Mouse (Mus musculus): ENCODE results near the gene Olfr747. TPM values are rescaled to one million over a fixed set of nuclear protein-coding genes. Genes with fewer than 3 reads are reported as not detected.
"Not testable (repeated sequence)": the region's sequence is repeated elsewhere in the genome, so short reads cannot be mapped to it uniquely, and the experiment has no call there.

Olfr747 gene
- polyA plus RNA-seq (2012; rRNA removed) = not detected in 2 replicates

GRCm38 (mm10) chr14:50693106-50693505, at the start of gene Olfr747:
Gene Olfr747, minus strand, starts transcription at chr14:50693206.
- DNase-seq (ENCODE audit: extremely low spot score in 1 of 2, low spot score in 1 of 2) = no peak

DNA sequence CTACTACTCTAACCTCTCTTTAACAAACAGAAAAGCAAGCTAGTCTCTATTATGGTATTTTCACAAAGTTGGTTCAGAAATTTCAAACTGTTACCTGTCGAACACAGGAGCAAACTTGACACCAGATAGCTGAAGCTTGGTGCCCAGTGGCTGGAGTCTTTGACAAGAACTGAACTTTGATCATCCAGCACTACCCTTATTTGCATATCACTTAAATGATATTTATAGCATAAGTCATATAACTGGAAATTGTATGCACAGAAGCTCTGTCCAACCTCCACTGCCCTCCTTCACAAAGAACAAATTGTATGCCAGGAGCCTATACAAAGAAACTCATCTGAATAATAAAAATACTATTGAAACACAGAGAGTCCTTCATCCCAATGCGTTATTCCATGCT, 48.6 kb upstream of the Olfr747 start:
- DNase-seq (ENCODE audit: extremely low spot score in 1 of 2, low spot score in 1 of 2) = no peak

DNA sequence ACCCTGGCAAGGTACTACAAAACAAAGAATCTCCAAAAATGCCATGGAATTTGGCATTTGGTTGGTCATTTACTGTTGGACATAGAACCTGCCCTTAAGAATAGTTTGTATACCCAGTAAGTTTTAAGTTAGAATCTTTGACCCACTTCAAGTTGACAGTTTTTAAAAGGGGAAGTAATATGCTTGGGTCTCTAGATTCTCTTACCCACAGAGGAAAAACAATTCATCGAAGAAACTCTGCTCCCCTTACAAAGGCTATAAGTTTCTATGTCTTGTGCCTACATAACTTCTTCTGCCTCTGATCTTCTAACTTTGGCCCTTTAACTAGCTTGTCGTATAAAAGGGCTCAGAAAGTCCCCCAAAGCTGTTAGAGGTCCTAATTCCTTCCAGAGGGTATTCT, 47.3 kb upstream of the Olfr747 start:
- DNase-seq (ENCODE audit: extremely low spot score in 1 of 2, low spot score in 1 of 2) = no peak

- DNase-seq (ENCODE audit: extremely low spot score in 1 of 2, low spot score in 1 of 2) = not testable (repeated sequence)
These were observed 29.4 kb upstream of the Olfr747 start for GRCm38 (mm10) chr14:50722371-50722770.

DNA sequence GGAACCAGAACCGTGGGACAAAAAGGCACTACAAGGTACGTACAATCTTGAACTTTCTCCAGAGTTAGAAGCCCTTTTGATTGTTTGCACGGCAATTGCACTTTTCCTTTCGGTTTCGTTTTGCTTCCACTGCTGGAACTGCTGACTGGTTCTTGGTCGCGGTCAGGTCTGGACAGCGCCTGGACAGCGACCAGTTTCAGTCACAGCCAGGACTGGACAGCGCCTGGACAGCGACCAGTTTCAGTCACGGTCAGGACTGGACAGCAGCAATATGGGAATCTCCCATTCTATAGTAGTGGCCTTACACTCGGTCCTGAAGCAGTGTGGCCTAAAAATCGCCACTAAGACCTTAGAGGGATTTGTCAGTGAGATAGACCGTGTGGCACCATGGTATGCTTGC, 26.9 kb upstream of the Olfr747 start:
- DNase-seq (ENCODE audit: extremely low spot score in 1 of 2, low spot score in 1 of 2) = not testable (repeated sequence)

DNA sequence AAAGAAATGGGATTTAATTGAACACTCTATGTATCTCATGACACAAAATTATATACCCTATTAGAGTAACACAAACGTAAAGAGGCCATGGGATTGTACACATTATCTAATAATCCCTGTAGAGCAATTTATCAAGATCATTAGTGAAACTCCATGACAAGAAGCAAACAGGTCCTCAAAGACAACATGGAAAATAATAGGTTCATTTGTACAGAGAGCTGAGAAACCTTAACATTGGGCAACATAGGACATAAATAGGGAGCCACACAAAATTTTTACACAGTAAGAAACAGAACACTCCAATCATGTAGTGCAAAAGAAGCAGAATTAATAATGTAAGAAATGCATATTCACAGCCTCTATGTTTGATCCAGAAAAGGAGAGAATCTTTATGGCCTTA, 14.1 kb upstream of the Olfr747 start, which contains the start of gene Olfr748:
TSS of gene Olfr748 (plus strand) at position 301 of the 400 bp plus-strand sequence.
- no peak for DNase-seq (ENCODE audit: extremely low spot score in 1 of 2, low spot score in 1 of 2)

GRCm38 (mm10) chr14:50646783-50647182, 46.2 kb downstream of the Olfr747 start, which contains the start of gene Olfr746:
Gene Olfr746, plus strand, starts transcription at chr14:50647083.
- DNase-seq (ENCODE audit: extremely low spot score in 1 of 2, low spot score in 1 of 2) = no peak

GRCm38 (mm10) chr14:50639088-50639487, 53.9 kb downstream of the Olfr747 start, which contains the start of gene Olfr745:
Gene Olfr745, plus strand, starts transcription at chr14:50639388.
- no peak for DNase-seq (ENCODE audit: extremely low spot score in 1 of 2, low spot score in 1 of 2)

Other genes starting within 250 kb of the Olfr747 start
- gene Olfr740, start 247.7 kb downstream of the Olfr747 start, polyA plus RNA-seq (2012; rRNA removed) = 0.08 TPM in 1 of 2 replicates, not detected in the other
- gene Olfr741, start 220.5 kb downstream of the Olfr747 start, polyA plus RNA-seq (2012; rRNA removed) = not detected in 2 replicates
- gene Olfr742, start 189.6 kb downstream of the Olfr747 start, polyA plus RNA-seq (2012; rRNA removed) = not detected in 2 replicates
- gene Olfr743, start 171.4 kb downstream of the Olfr747 start, polyA plus RNA-seq (2012; rRNA removed) = not detected in 2 replicates
- not detected in 2 replicates for gene Olfr744, start 78.3 kb downstream of the Olfr747 start, polyA plus RNA-seq (2012; rRNA removed)
- 0.06 TPM in 1 of 2 replicates, not detected in the other for gene Olfr745, start 53.8 kb downstream of the Olfr747 start, polyA plus RNA-seq (2012; rRNA removed)
- not detected in 2 replicates for gene Olfr746, start 46.1 kb downstream of the Olfr747 start, polyA plus RNA-seq (2012; rRNA removed)
- not detected in 2 replicates for gene Olfr748, start 14.2 kb upstream of the Olfr747 start, polyA plus RNA-seq (2012; rRNA removed)
- 0.13 and 0.14 TPM in 2 replicates for gene Olfr749, start 51.9 kb upstream of the Olfr747 start, polyA plus RNA-seq (2012; rRNA removed)
- gene Ttc5, start 92.3 kb upstream of the Olfr747 start, polyA plus RNA-seq (2012; rRNA removed) = 61.4 and 70.5 TPM in 2 replicates
- gene Ccnb1ip1, start 114.5 kb upstream of the Olfr747 start, polyA plus RNA-seq (2012; rRNA removed) = 0.06 and 0.08 TPM in 2 replicates
- 58.4 and 58.7 TPM in 2 replicates for gene Parp2, start 114.6 kb upstream of the Olfr747 start, polyA plus RNA-seq (2012; rRNA removed)
- 3.5 and 5.2 TPM in 2 replicates for gene Tep1, start 177.4 kb upstream of the Olfr747 start, polyA plus RNA-seq (2012; rRNA removed)
- 3.1 and 3.3 TPM in 2 replicates for gene Klhl33, start 204.3 kb upstream of the Olfr747 start, polyA plus RNA-seq (2012; rRNA removed)
- gene Osgep, start 231.7 kb upstream of the Olfr747 start, polyA plus RNA-seq (2012; rRNA removed) = 66.7 and 70.0 TPM in 2 replicates
- 60.2 and 60.5 TPM in 2 replicates for gene Apex1, start 231.8 kb upstream of the Olfr747 start, polyA plus RNA-seq (2012; rRNA removed)
- 156 and 184 TPM in 2 replicates for gene Pip4p1, start 237.7 kb upstream of the Olfr747 start, polyA plus RNA-seq (2012; rRNA removed)
- gene Pnp, start 237.9 kb upstream of the Olfr747 start, polyA plus RNA-seq (2012; rRNA removed) = 27.2 and 30.1 TPM in 2 replicates